Mouse (Mus musculus) brain, embryonic 14.5 days (tissue): Measurements from ENCODE around the gene Khdc3.

Experiments
- CTCF ChIP-seq: fragments of 200-500 bp; IDR thresholded peaks from 2 replicates; pipeline ENCODE4 v1.5.1; 2012; ENCODE audit warnings: inconsistent platforms, mild to moderate bottlenecking, moderate library complexity, borderline replicate concordance; ENCODE audit not compliant: insufficient read depth, insufficient read length; ENCODE audit errors: extremely low read depth
- POLR2A ChIP-seq: fragments of 200-500 bp; IDR thresholded peaks from 2 replicates; pipeline ENCODE4 v1.6.1; 2012; ENCODE audit warnings: mild to moderate bottlenecking, inconsistent platforms, borderline replicate concordance; ENCODE audit not compliant: poor library complexity, insufficient read depth, insufficient read length, severe bottlenecking; ENCODE audit errors: extremely low read depth

- TF ChIP-seq CTCF (no peak), POLR2A (no peak)
Measured at GRCm38 (mm10) chr9:73101536-73101935, at the start of gene Khdc3.
